ENCODE assay signal across 29 mouse cellular contexts in the genomic region with DNA sequence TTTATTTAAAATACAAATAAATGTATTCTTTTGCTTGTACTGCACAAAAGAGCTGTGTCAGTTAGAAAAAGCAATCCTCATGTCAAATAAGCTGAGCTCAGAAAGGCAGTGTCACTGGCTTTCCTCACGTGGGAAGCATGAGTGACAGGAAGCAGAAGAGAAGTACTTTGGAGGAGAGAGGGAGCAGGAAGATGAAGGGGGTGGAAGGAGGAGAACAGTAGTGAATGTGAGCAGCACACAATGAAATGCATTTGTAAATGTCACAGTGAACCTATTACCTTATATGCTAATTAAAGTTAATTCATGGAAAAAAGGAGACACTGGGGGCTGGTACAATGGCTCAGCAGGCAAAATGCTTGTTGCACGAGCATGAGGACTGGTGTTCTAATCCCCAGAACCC. TPM values are rescaled to one million over a fixed set of nuclear protein-coding genes. Genes with fewer than 3 reads are reported as not detected.
DNase-seq lines count a peak whose midpoint lies in the region; ATAC-seq and TF ChIP-seq lines count a peak whose summit lies in the region.
"Had no signal": no experiment of that assay in that cellular context is flagged by ENCODE, and none has a peak within 500 bp of the region (broad histone marks: within the 10 kb centered on the region; RNA-seq: fewer than 3 reads in every experiment).

No protein-coding gene starts in this region.

- WGBS in forebrain, postnatal 0 days: 5% methylated on average over 2 of the region's 2 CpGs
- WGBS in forebrain, embryonic 12.5 days: 5% methylated on average over 2 of the region's 2 CpGs
- 36% methylated on average over 2 of the region's 2 CpGs for WGBS in macrophage (ENCODE audit: missing documents)
- 28% methylated on average over 2 of the region's 2 CpGs for WGBS in intestine, embryonic 16.5 days

- TF ChIP-seq CTCF in forebrain, postnatal 0 days (IDR thresholded peaks at IDR 0.05; ENCODE audit: low read depth): no peak

- H3K4me1 ChIP-seq in forebrain, postnatal 0 days (ENCODE audit: insufficient read depth): no peaks in the 10 kb centered on the region
- H3K4me1 ChIP-seq in forebrain, embryonic 12.5 days: no peaks in the 10 kb centered on the region
- H3K4me1 ChIP-seq in intestine, embryonic 16.5 days (ENCODE audit: control insufficient read depth, insufficient read depth, low read length): no peaks in the 10 kb centered on the region
- H3K4me1 ChIP-seq: embryonic facial prominence, embryonic 10.5 days; embryonic facial prominence, embryonic 13.5 days; heart, embryonic 12.5 days; heart, embryonic 15.5 days; hindbrain, embryonic 10.5 days; hindbrain, embryonic 13.5 days; intestine, embryonic 15.5 days had no signal

- no peaks in the 10 kb centered on the region for H3K27me3 ChIP-seq in forebrain, postnatal 0 days (ENCODE audit: insufficient read depth, low read length)
- H3K27me3 ChIP-seq in forebrain, embryonic 12.5 days: no peaks in the 10 kb centered on the region
- no peaks in the 10 kb centered on the region for H3K27me3 ChIP-seq in intestine, embryonic 16.5 days (replicated peaks; ENCODE audit: control insufficient read depth, insufficient read depth, low read length)
- H3K27me3 ChIP-seq: embryonic facial prominence, embryonic 13.5 days; heart, embryonic 12.5 days; heart, embryonic 15.5 days; hindbrain, embryonic 13.5 days; intestine, embryonic 15.5 days had no signal

- H3K9ac ChIP-seq in forebrain, postnatal 0 days: no peak overlapping the region
- no peak overlapping the region for H3K9ac ChIP-seq in forebrain, embryonic 12.5 days
- H3K9ac ChIP-seq in intestine, embryonic 16.5 days (ENCODE audit: low read depth, low read length): no peak overlapping the region
- H3K9ac ChIP-seq: embryonic facial prominence, embryonic 13.5 days; heart, embryonic 12.5 days; heart, embryonic 15.5 days; hindbrain, embryonic 13.5 days; intestine, embryonic 15.5 days had no signal

- DNase-seq in forebrain, postnatal 0 days: peak; percentile 2
- peak; percentile 37 for DNase-seq in brain, adult 2 months (ENCODE audit: low read depth, low spot score)
- DNase-seq: adrenal gland, adult 2 months; adrenal gland, postnatal 14 days; cerebellum, adult 11-12 months; cerebellum, adult 8-10 months; cerebellum, postnatal 10 days; cerebellum, postnatal 36 days; embryo, embryonic 11 days; gastrocnemius, postnatal 25 days; heart, adult 18-20 months; heart, postnatal 10 days; heart, postnatal 36 days had no signal

- ATAC-seq in forebrain, postnatal 0 days: peak; percentile 69; the same call in 1 of the 2 replicates
- no peak for ATAC-seq in forebrain, embryonic 12.5 days (ENCODE audit: low FRiP score)
- ATAC-seq in megakaryocyte progenitor cell, adult 5-6 weeks (replicated peaks; ENCODE audit: poor library complexity): no peak
- ATAC-seq in intestine, embryonic 16.5 days: no peak
- ATAC-seq: CD4-positive, CD25-positive, alpha-beta regulatory T cell, adult 4 months; hindbrain, embryonic 16.5 days; intestine, embryonic 15.5 days had no signal

- no peak overlapping the region for H3K4me2 ChIP-seq in forebrain, postnatal 0 days (ENCODE audit: low read depth)
- no peak overlapping the region for H3K4me2 ChIP-seq in forebrain, embryonic 12.5 days
- no peak overlapping the region for H3K4me2 ChIP-seq in intestine, embryonic 16.5 days (ENCODE audit: low read depth, low read length)
- H3K4me2 ChIP-seq: embryonic facial prominence, embryonic 13.5 days; heart, embryonic 12.5 days; heart, embryonic 15.5 days; hindbrain, embryonic 13.5 days; intestine, embryonic 15.5 days had no signal

- no peak overlapping the region for H3K27ac ChIP-seq in forebrain, postnatal 0 days (ENCODE audit: low read depth, low read length)
- no peak overlapping the region for H3K27ac ChIP-seq in forebrain, embryonic 12.5 days
- H3K27ac ChIP-seq in macrophage: peak overlapping the region; percentile 72
- H3K27ac ChIP-seq in intestine, embryonic 16.5 days (ENCODE audit: low read length): no peak overlapping the region
- H3K27ac ChIP-seq: embryonic facial prominence, embryonic 10.5 days; embryonic facial prominence, embryonic 13.5 days; heart, embryonic 15.5 days; hindbrain, embryonic 10.5 days; hindbrain, embryonic 13.5 days; intestine, embryonic 15.5 days had no signal

- H3K9me3 ChIP-seq in forebrain, postnatal 0 days (ENCODE audit: low read length): no peaks in the 10 kb centered on the region
- no peaks in the 10 kb centered on the region for H3K9me3 ChIP-seq in forebrain, embryonic 12.5 days
- H3K9me3 ChIP-seq in intestine, embryonic 16.5 days (ENCODE audit: control insufficient read depth, low read length): no peaks in the 10 kb centered on the region
- H3K9me3 ChIP-seq: embryonic facial prominence, embryonic 10.5 days; embryonic facial prominence, embryonic 13.5 days; heart, embryonic 12.5 days; heart, embryonic 15.5 days; hindbrain, embryonic 10.5 days; hindbrain, embryonic 13.5 days; intestine, embryonic 15.5 days had no signal

- no peaks in the 10 kb centered on the region for H3K36me3 ChIP-seq in forebrain, postnatal 0 days (ENCODE audit: insufficient read depth)
- no peaks in the 10 kb centered on the region for H3K36me3 ChIP-seq in forebrain, embryonic 12.5 days (replicated peaks)
- H3K36me3 ChIP-seq in macrophage (ENCODE audit: inconsistent target): no peaks in the 10 kb centered on the region
- no peaks in the 10 kb centered on the region for H3K36me3 ChIP-seq in intestine, embryonic 16.5 days (ENCODE audit: control insufficient read depth, insufficient read depth, low read length)
- H3K36me3 ChIP-seq: embryonic facial prominence, embryonic 10.5 days; embryonic facial prominence, embryonic 13.5 days; heart, embryonic 12.5 days; heart, embryonic 15.5 days; hindbrain, embryonic 10.5 days; hindbrain, embryonic 13.5 days; intestine, embryonic 15.5 days had no signal

- H3K79me2 ChIP-seq in macrophage (ENCODE audit: inconsistent target): no peaks in the 10 kb centered on the region

- no peak overlapping the region for H3K4me3 ChIP-seq in forebrain, postnatal 0 days (ENCODE audit: low read depth, low read length)
- no peak overlapping the region for H3K4me3 ChIP-seq in forebrain, embryonic 12.5 days (replicated peaks)
- no peak overlapping the region for H3K4me3 ChIP-seq in macrophage (ENCODE audit: inconsistent target)
- no peak overlapping the region for H3K4me3 ChIP-seq in intestine, embryonic 16.5 days (ENCODE audit: low read length)
- H3K4me3 ChIP-seq: embryonic facial prominence, embryonic 10.5 days; embryonic facial prominence, embryonic 13.5 days; erythroblast, embryonic 14.5 days; heart, embryonic 12.5 days; heart, embryonic 15.5 days; hindbrain, embryonic 10.5 days; hindbrain, embryonic 13.5 days; intestine, embryonic 15.5 days had no signal

RNA-seq across cellular contexts. Expression of a gene that starts 52.9 kb away (rescaled TPM):
- not detected in 2 replicates for total RNA-seq in forebrain, postnatal 0 days (2014; rRNA removed)
- 0.09 TPM in 1 of 2 replicates, not detected in the other for polyA plus RNA-seq in forebrain, postnatal 0 days (2015; fragmentation: Nextera tagmentation; extraction: Ambion mirVana)
- not detected in 2 replicates for polyA plus RNA-seq in forebrain, embryonic 12.5 days (2016; fragmentation: Nextera tagmentation; extraction: Ambion mirVana)
- not detected for total RNA-seq in macrophage (2018; cell fraction: chromatin; rRNA removed)
- under 1 TPM in 1 of 26 experiments, not detected in 25; 0.14 TPM for total RNA-seq in macrophage (2018; cell fraction: cytosol; rRNA removed)
- 1 to 10 TPM in 1 of 26 experiments, under 1 TPM in 1, not detected in 24; 0.59 to 2.0 TPM for total RNA-seq in macrophage (2018; cell fraction: nucleus; rRNA removed)
- 0.51 TPM in 1 of 3 replicates, not detected in the others for polyA plus RNA-seq in macrophage (2018)
- total RNA-seq in megakaryocyte progenitor cell, adult 5-6 weeks (2015): 2.6 and 2.8 TPM in 2 replicates
- 0.87 TPM in 1 of 2 replicates, not detected in the other for total RNA-seq in megakaryocyte progenitor cell, adult 5-6 weeks (2017)
- 0.22 and 0.35 TPM in 2 replicates for polyA plus RNA-seq in intestine, embryonic 16.5 days (2015; fragmentation: Nextera tagmentation; extraction: Ambion mirVana)
- total RNA-seq: gastrocnemius, adult 8-10 months; gastrocnemius, postnatal 25 days; heart, adult 18-20 months; heart, postnatal 10 days had no signal
- polyA plus RNA-seq: adrenal gland, adult 2 months; C2C12; embryonic facial prominence, embryonic 13.5 days; erythroblast, embryonic 14.5 days; hindbrain, embryonic 10.5 days; hindbrain, embryonic 13.5 days had no signal
